Mouse (Mus musculus) bone marrow macrophage, adult 2 months (primary cell): ENCODE data around the gene Man2a1.

Experiments used
- CTCF ChIP-seq: IDR thresholded peaks from 2 replicates; pipeline ENCODE4 v1.5.1; 2012; ENCODE audit warnings: low read depth, mild to moderate bottlenecking, low read length, moderate library complexity
- POLR2A ChIP-seq: IDR thresholded peaks from 2 replicates; pipeline ENCODE4 v1.6.1; 2012; ENCODE audit warnings: mild to moderate bottlenecking, low read depth, low read length, borderline replicate concordance

DNA sequence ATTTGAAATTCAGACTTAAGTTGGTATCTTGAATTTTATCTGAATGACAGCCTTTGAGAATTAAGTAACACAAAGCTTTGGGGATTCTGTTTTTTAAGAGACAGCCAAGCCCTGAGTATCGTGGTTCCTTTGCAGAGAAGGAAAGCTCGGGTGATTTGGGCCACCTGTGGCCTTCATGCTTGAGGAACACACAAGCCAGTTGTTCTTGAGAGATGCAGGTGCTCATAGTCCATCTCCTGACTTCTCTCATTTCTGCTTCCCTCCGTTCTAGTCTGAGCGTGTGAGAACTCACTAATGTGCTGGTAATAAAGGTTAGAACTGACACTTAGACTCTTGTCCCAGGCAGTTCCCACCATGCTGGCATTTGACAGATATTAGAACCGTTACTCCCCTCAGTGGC, 28.9 kb downstream of the Man2a1 start:
- TF ChIP-seq POLR2A: no peak
- no peak for TF ChIP-seq CTCF
